Mouse (Mus musculus): ENCODE measurements around the gene Wdr45.
"Not testable (repeated sequence)": the region's sequence is repeated elsewhere in the genome, so short reads cannot be mapped to it uniquely, and the experiment has no call there.

Gene Wdr45

GRCm38 (mm10) chrX:7714135-7714899 is at the start of gene Wdr45:
TSS of gene Wdr45 (plus strand) at chrX:7714333.
- peak; percentile 81 for DNase-seq

- no peak for DNase-seq
Observed at GRCm38 (mm10) chrX:7664791-7665190, 49.3 kb upstream of the Wdr45 start.

- DNase-seq, result no peak
Observed at GRCm38 (mm10) chrX:7665739-7666502, 48.2 kb upstream of the Wdr45 start.

- DNase-seq, result peak; percentile 77
Observed at GRCm38 (mm10) chrX:7670390-7670881, 43.7 kb upstream of the Wdr45 start.

- DNase-seq, result no peak
Observed at GRCm38 (mm10) chrX:7670921-7671623, 43.1 kb upstream of the Wdr45 start, which contains the start of gene Plp2. TSS of gene Plp2 (minus strand) at chrX:7671390.

- DNase-seq, result no peak
Observed at GRCm38 (mm10) chrX:7672739-7673138, 41.4 kb upstream of the Wdr45 start.

GRCm38 (mm10) chrX:7673578-7674281 is 40.4 kb upstream of the Wdr45 start:
- no peak for DNase-seq

- peak; percentile 44 for DNase-seq
Observed at GRCm38 (mm10) chrX:7674284-7675000, 39.7 kb upstream of the Wdr45 start.

GRCm38 (mm10) chrX:7675001-7675380 is 39.1 kb upstream of the Wdr45 start:
- DNase-seq, result no peak

- DNase-seq, result no peak
Observed at GRCm38 (mm10) chrX:7678986-7679385, 35.1 kb upstream of the Wdr45 start.

GRCm38 (mm10) chrX:7679405-7680056 is 34.6 kb upstream of the Wdr45 start:
- peak; percentile 86 for DNase-seq

GRCm38 (mm10) chrX:7680057-7680412 is 34.1 kb upstream of the Wdr45 start:
- DNase-seq, result no peak

- no peak for DNase-seq
Observed at GRCm38 (mm10) chrX:7680864-7681263, 33.3 kb upstream of the Wdr45 start, which contains the start of gene Magix. TSS of gene Magix (minus strand) at chrX:7681251.

- no peak for DNase-seq
Observed at GRCm38 (mm10) chrX:7688321-7688720, 25.8 kb upstream of the Wdr45 start.

- DNase-seq, result no peak
Observed at GRCm38 (mm10) chrX:7690486-7690885, 23.6 kb upstream of the Wdr45 start.

- DNase-seq, result no peak
Observed at GRCm38 (mm10) chrX:7692862-7693261, 21.3 kb upstream of the Wdr45 start.

GRCm38 (mm10) chrX:7696520-7696919 is 17.6 kb upstream of the Wdr45 start:
- DNase-seq, result no peak

- DNase-seq, result peak; percentile 68
Observed at GRCm38 (mm10) chrX:7696954-7697381, 17.2 kb upstream of the Wdr45 start, which contains the start of gene Gpkow. TSS of gene Gpkow (plus strand) at chrX:7697131.

- DNase-seq, result not testable (repeated sequence)
Observed at GRCm38 (mm10) chrX:7713764-7714134, 384 bp upstream of the Wdr45 start.

GRCm38 (mm10) chrX:7716058-7716457 is 1.9 kb downstream of the Wdr45 start:
- not testable (repeated sequence) for DNase-seq

Data from right cerebral cortex, postnatal 4 days (tissue).